Mouse (Mus musculus) erythroblast, embryonic 14.5 days (primary cell): ENCODE data around the gene Rars2. TPM values are rescaled to one million over a fixed set of nuclear protein-coding genes. Genes with fewer than 3 reads are reported as not detected.

ENCODE experiments used
- H3K27me3 ChIP-seq: 2 replicates; pipeline ENCODE4 v1.6.1; 2012; ENCODE audit warnings: inconsistent platforms; ENCODE audit not compliant: control insufficient read depth
- H3K36me3 ChIP-seq: 2 replicates; pipeline ENCODE4 v1.6.1; 2012; ENCODE audit warnings: mild to moderate bottlenecking, inconsistent platforms; ENCODE audit not compliant: control insufficient read depth
- H3K4me1 ChIP-seq: 2 replicates; pipeline ENCODE4 v1.6.1; 2012; ENCODE audit warnings: inconsistent platforms; ENCODE audit not compliant: control insufficient read depth
- H3K4me3 ChIP-seq: replicated peaks from 2 replicates; pipeline ENCODE3; 2012; ENCODE audit warnings: moderate library complexity, mild to moderate bottlenecking, inconsistent platforms
- H3K9me3 ChIP-seq: 2 replicates; pipeline ENCODE4 v1.6.1; 2012; ENCODE audit warnings: low read length, inconsistent platforms, mixed read lengths; ENCODE audit not compliant: control insufficient read depth
- GATA1 ChIP-seq: IDR thresholded peaks from 2 replicates; pipeline ENCODE4 v1.6.1; 2012; ENCODE audit warnings: low read length, inconsistent platforms, mixed read lengths
- TAL1 ChIP-seq: IDR thresholded peaks from 3 replicates; pipeline ENCODE4 v1.6.1; 2012; ENCODE audit warnings: low read length, inconsistent platforms, mixed read lengths
- polyA plus RNA-seq: library from polyadenylated mRNA; stranded (reverse); fragments of >175 nt; gene quantifications from 2 replicates; pipeline ENCODE4 v1.2.3, GENCODE M21; 2012

Rars2 gene
- polyA plus RNA-seq, 1 experiment = 0.14 TPM

- TF ChIP-seq GATA1 = no peak
- TF ChIP-seq TAL1 = no peak
- Histone ChIP-seq H3K4me1 (no peaks in the 10 kb centered on the region), H3K9me3 (no peaks in the 10 kb centered on the region), H3K27me3 (no peaks in the 10 kb centered on the region), H3K4me3 (no peak overlapping the region), H3K36me3 (peaks cover 76% of the 10 kb centered on the region)
Measured at GRCm38 (mm10) chr4:34584871-34585607, 29.7 kb upstream of the Rars2 start.

GRCm38 (mm10) chr4:34603123-34603522 lies 11.6 kb upstream of the Rars2 start:
- peaks cover 76% of the 10 kb centered on the region for H3K36me3 ChIP-seq
- H3K9me3 ChIP-seq = no peaks in the 10 kb centered on the region
- no peaks in the 10 kb centered on the region for H3K27me3 ChIP-seq
- H3K4me3 ChIP-seq = no peak overlapping the region
- TF ChIP-seq TAL1 (no peak), GATA1 (no peak)
- no peaks in the 10 kb centered on the region for H3K4me1 ChIP-seq

- Histone ChIP-seq H3K4me1 (no peaks in the 10 kb centered on the region), H3K4me3 (no peak overlapping the region), H3K27me3 (no peaks in the 10 kb centered on the region), H3K9me3 (no peaks in the 10 kb centered on the region), H3K36me3 (peaks cover 64% of the 10 kb centered on the region)
- TF ChIP-seq GATA1 (no peak), TAL1 (no peak)
Measured at GRCm38 (mm10) chr4:34606658-34607057, 8.1 kb upstream of the Rars2 start.

- no peaks in the 10 kb centered on the region for H3K9me3 ChIP-seq
Measured at GRCm38 (mm10) chr4:34613571-34614145, 1.1 kb upstream of the Rars2 start.

GRCm38 (mm10) chr4:34615303-34615702 lies 546 bp downstream of the Rars2 start:
- peaks cover 8% of the 10 kb centered on the region for H3K36me3 ChIP-seq
- peaks cover 38% of the 10 kb centered on the region for H3K4me1 ChIP-seq
- H3K4me3 ChIP-seq = peak overlapping the region; percentile 97
- no peaks in the 10 kb centered on the region for H3K27me3 ChIP-seq
- no peaks in the 10 kb centered on the region for H3K9me3 ChIP-seq
- no peak for TF ChIP-seq TAL1
- no peak for TF ChIP-seq GATA1

More at GRCm38 (mm10) chr4:34613571-34614145, 1.1 kb upstream of the Rars2 start:
- Histone ChIP-seq H3K27me3 (no peaks in the 10 kb centered on the region), H3K4me1 (peaks cover 38% of the 10 kb centered on the region), H3K4me3 (peak overlapping the region; percentile 97), H3K36me3 (peaks cover 21% of the 10 kb centered on the region)
- TF ChIP-seq TAL1 = no peak
- no peak for TF ChIP-seq GATA1

- H3K4me3 ChIP-seq = peak overlapping the region; percentile 97
Measured at GRCm38 (mm10) chr4:34616146-34616545, 1.4 kb downstream of the Rars2 start.

GRCm38 (mm10) chr4:34625556-34625955 lies 10.8 kb downstream of the Rars2 start:
- Histone ChIP-seq H3K4me3 (no peak overlapping the region), H3K27me3 (no peaks in the 10 kb centered on the region), H3K9me3 (no peaks in the 10 kb centered on the region), H3K36me3 (peaks cover 33% of the 10 kb centered on the region), H3K4me1 (no peaks in the 10 kb centered on the region)
- TF ChIP-seq GATA1 (no peak), TAL1 (no peak)

More at GRCm38 (mm10) chr4:34616146-34616545, 1.4 kb downstream of the Rars2 start:
- no peaks in the 10 kb centered on the region for H3K27me3 ChIP-seq
- no peak for TF ChIP-seq GATA1
- no peak for TF ChIP-seq TAL1
- peaks cover 38% of the 10 kb centered on the region for H3K4me1 ChIP-seq
- no peaks in the 10 kb centered on the region for H3K9me3 ChIP-seq
- peaks cover 7% of the 10 kb centered on the region for H3K36me3 ChIP-seq

- no peaks in the 10 kb centered on the region for H3K4me1 ChIP-seq
- TF ChIP-seq TAL1 = no peak
- TF ChIP-seq GATA1 = no peak
- no peak overlapping the region for H3K4me3 ChIP-seq
- H3K27me3 ChIP-seq = no peaks in the 10 kb centered on the region
- peaks cover 39% of the 10 kb centered on the region for H3K36me3 ChIP-seq
- no peaks in the 10 kb centered on the region for H3K9me3 ChIP-seq
Measured at GRCm38 (mm10) chr4:34626401-34626800, 11.6 kb downstream of the Rars2 start.

GRCm38 (mm10) chr4:34629956-34630355 lies 15.2 kb downstream of the Rars2 start:
- no peak overlapping the region for H3K4me3 ChIP-seq
- no peaks in the 10 kb centered on the region for H3K27me3 ChIP-seq
- H3K4me1 ChIP-seq = no peaks in the 10 kb centered on the region
- TF ChIP-seq GATA1 (no peak), TAL1 (no peak)
- H3K9me3 ChIP-seq = no peaks in the 10 kb centered on the region
- peaks cover 49% of the 10 kb centered on the region for H3K36me3 ChIP-seq
